Mouse (Mus musculus): Measurements from ENCODE around the gene Serpinb9g.
"Not testable (repeated sequence)": the region's sequence is repeated elsewhere in the genome, so short reads cannot be mapped to it uniquely, and the experiment has no call there.

The Serpinb9g gene

DNA sequence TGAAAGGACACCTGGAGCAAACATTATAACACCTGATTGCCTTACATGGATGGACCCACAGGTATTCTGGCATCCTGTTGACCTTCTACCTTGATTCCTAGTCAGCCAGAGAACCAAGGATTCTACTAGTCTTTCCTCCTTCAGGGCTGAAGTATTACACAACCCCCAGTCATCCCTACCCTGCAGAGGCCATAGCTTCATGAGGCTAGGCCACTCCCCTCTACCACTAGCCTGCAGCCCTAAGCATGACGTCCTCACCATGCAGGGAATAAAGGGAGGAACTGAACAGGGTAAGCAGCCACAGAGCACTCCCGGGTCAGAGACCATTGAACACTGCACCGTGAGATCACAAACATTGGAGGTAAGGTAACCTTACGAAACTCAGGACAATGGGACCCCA is at the start of gene Serpinb9g:
Gene Serpinb9g, plus strand, starts transcription at position 301 of the 400 bp plus-strand sequence.
- not testable (repeated sequence) for DNase-seq (ENCODE audit: low spot score)

DNA sequence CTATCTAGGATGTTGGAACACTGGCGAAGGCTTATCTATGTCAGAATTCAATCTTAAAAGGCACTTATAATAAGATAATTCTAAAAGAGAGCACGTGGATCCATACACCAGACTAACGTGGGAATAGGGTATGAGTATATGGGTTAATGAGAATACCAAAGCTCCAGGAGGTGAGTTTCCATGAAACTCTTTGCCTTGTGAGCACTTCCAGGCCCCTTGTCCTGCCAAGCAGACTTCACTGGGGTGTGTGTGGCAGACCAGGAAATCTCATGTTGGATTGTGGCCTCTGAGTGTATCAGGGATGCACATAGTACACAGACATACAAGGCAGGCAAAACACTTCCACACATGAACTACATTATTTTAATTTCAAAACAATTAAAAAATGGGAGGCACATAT is 718 bp upstream of the Serpinb9g start:
- not testable (repeated sequence) for DNase-seq (ENCODE audit: low spot score)

DNA sequence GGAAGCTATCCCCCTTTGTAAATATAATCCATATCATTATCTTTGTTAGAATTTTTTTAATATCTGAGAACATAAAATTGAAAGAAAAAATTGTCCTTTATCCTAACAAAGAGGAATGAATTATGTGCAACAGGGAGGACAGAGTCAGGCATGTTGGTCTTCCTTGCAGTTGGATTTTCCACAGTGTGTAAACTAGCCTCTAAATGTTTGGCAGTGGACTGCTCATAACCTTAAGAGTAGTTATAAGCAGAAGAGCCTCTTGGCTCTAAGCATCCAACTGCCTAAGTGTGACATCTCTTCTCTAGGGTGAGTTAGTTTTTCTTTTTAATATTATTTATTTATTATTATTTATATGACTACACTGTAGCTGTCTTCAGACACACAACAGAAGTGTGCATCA is 40.0 kb downstream of the Serpinb9g start:
- no peak for DNase-seq (ENCODE audit: low spot score)

DNA sequence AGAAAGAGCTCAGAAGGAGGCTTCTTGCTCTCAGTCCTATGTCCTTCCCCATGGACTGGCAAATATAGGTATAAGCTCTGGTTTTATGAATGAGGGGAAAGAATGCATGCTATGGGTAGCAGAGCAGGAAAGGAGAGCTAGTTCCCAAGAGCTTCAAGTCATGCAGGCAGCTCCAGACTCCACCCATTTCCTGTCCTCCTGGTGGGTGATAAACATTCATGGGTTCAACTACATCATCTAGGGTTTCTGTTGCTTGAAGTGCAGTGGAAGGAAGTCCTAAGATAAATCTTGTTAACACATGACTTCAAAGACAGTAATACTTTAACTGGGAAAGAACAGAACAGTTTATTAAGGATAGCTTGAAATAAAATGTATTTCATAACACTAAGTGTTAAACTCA is 48.2 kb downstream of the Serpinb9g start:
- DNase-seq (ENCODE audit: low spot score): no peak

All from left cerebral cortex, adult 11 months (tissue).